Comparison of ENCODE assay signal across 18 mouse cellular contexts in the genomic region with DNA sequence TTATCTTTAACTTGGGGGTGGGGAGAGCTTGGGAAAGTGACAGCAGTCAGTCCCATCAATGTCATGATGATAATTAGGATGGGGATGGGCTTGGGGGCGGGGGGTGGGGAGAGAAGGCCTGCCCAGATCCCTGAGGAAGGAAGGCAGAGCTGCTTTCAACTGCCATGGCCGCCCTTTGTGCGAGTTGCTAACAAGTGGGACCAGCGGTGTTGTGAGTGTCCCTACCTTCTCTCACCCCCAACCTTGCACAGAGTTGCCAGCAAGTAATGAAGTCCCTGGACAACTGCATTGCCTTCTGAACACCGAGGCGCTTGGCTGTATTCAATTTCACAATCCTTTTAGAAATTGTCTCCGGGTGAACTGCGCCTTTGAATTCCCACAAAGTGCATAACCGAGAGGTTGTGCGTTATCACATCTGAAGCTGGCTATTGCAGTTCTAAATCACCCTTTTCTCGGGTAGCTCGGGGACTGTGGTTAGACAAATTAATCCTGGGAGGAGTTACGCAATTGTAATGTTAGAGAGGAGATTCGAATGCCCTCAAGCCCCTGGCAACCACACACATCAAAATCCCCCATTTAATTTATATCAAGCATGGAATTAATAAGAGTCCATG.
DNase-seq lines count a peak whose midpoint lies in the region; ATAC-seq and TF ChIP-seq lines count a peak whose summit lies in the region.
"Had no signal": no experiment of that assay in that cellular context is flagged by ENCODE, and none has a peak within 500 bp of the region (broad histone marks: within the 10 kb centered on the region; RNA-seq: fewer than 3 reads in every experiment).

No protein-coding gene starts in this region.

- H3K79me2 ChIP-seq in heart, adult 2 months (replicated peaks; ENCODE audit: control insufficient read depth, insufficient read depth, low read length), result no peaks in the 10 kb centered on the region

- no peak for TF ChIP-seq POLR2A in heart, adult 2 months (IDR thresholded peaks at IDR 0.05; ENCODE audit: insufficient read depth, low read depth, low read length)

- no peak overlapping the region for H3K9ac ChIP-seq in midbrain, postnatal 0 days (replicated peaks; ENCODE audit: low read length, poor library complexity, severe bottlenecking)
- 0 out of 2 replicates have a peak overlapping the region, but pooled peaks have one; percentile 23 for H3K9ac ChIP-seq in forebrain, embryonic 16.5 days (replicated peaks; ENCODE audit: low read depth, low read length)
- H3K9ac ChIP-seq in midbrain, embryonic 11.5 days (ENCODE audit: low read length), result peak overlapping the region; percentile 16; the same call in 1 of the 2 replicates
- no peak overlapping the region for H3K9ac ChIP-seq in heart, adult 2 months (ENCODE audit: low read depth, low read length)
- H3K9ac ChIP-seq: liver, embryonic 14.5 days had no signal

- H3K27ac ChIP-seq in midbrain, embryonic 10.5 days (replicated peaks), result peak overlapping the region; percentile 60
- no peak overlapping the region for H3K27ac ChIP-seq in midbrain, postnatal 0 days (ENCODE audit: low read depth, low read length)
- H3K27ac ChIP-seq in forebrain, embryonic 16.5 days (ENCODE audit: low read length), result peak overlapping the region; percentile 66
- peak overlapping the region; percentile 37; the same call in 1 of the 2 replicates for H3K27ac ChIP-seq in midbrain, embryonic 11.5 days (ENCODE audit: low read depth, low read length)
- no peak overlapping the region for H3K27ac ChIP-seq in heart, adult 2 months
- H3K27ac ChIP-seq: liver, embryonic 14.5 days had no signal

- H3K4me2 ChIP-seq in midbrain, postnatal 0 days (ENCODE audit: low read depth, low read length, poor library complexity, severe bottlenecking), result no peak overlapping the region
- H3K4me2 ChIP-seq in forebrain, embryonic 16.5 days (ENCODE audit: low read length), result 0 out of 2 replicates have a peak overlapping the region, but pooled peaks have one; percentile 1
- no peak overlapping the region for H3K4me2 ChIP-seq in midbrain, embryonic 11.5 days

- no peak overlapping the region for H3K4me3 ChIP-seq in midbrain, embryonic 10.5 days
- H3K4me3 ChIP-seq in midbrain, postnatal 0 days (ENCODE audit: low read depth, low read length), result no peak overlapping the region
- no peak overlapping the region for H3K4me3 ChIP-seq in forebrain, embryonic 16.5 days (replicated peaks; ENCODE audit: low read length)
- no peak overlapping the region for H3K4me3 ChIP-seq in midbrain, embryonic 11.5 days (ENCODE audit: low read depth, low read length)
- H3K4me3 ChIP-seq in heart, adult 2 months, result no peak overlapping the region
- H3K4me3 ChIP-seq: erythroblast, embryonic 14.5 days had no signal

- no peak for TF ChIP-seq CTCF in midbrain, postnatal 0 days (IDR thresholded peaks at IDR 0.05)
- TF ChIP-seq CTCF in heart, adult 2 months (IDR thresholded peaks at IDR 0.05), result no peak

- WGBS in midbrain, embryonic 10.5 days, result 52% methylated on average over 14 of the region's 14 CpGs
- 26% methylated on average over 14 of the region's 14 CpGs for WGBS in midbrain, postnatal 0 days
- 22% methylated on average over 14 of the region's 14 CpGs for WGBS in forebrain, embryonic 16.5 days
- WGBS in midbrain, embryonic 11.5 days, result 40% methylated on average over 14 of the region's 14 CpGs
- 68% methylated on average over 14 of the region's 14 CpGs for WGBS in heart, adult 2 months

- H3K27me3 ChIP-seq in midbrain, embryonic 10.5 days (ENCODE audit: low read depth, poor library complexity, severe bottlenecking), result no peaks in the 10 kb centered on the region
- no peaks in the 10 kb centered on the region for H3K27me3 ChIP-seq in midbrain, postnatal 0 days (ENCODE audit: insufficient read depth, low read length)
- no peaks in the 10 kb centered on the region for H3K27me3 ChIP-seq in forebrain, embryonic 16.5 days (replicated peaks; ENCODE audit: control insufficient read depth, insufficient read depth, low read length)
- H3K27me3 ChIP-seq in midbrain, embryonic 11.5 days (ENCODE audit: control insufficient read depth, insufficient read depth, low read length), result no peaks in the 10 kb centered on the region
- no peaks in the 10 kb centered on the region; the same call in 1 of the 2 replicates for H3K27me3 ChIP-seq in heart, adult 2 months (ENCODE audit: control insufficient read depth, insufficient read depth, low read length)

- no peak for TF ChIP-seq EP300 in heart, adult 2 months (IDR thresholded peaks at IDR 0.05; ENCODE audit: insufficient read depth, low read depth, low read length)

- H3K36me3 ChIP-seq in midbrain, embryonic 10.5 days, result no peaks in the 10 kb centered on the region
- H3K36me3 ChIP-seq in midbrain, postnatal 0 days (ENCODE audit: insufficient read depth, low read length), result no peaks in the 10 kb centered on the region
- no peaks in the 10 kb centered on the region for H3K36me3 ChIP-seq in forebrain, embryonic 16.5 days (ENCODE audit: control insufficient read depth, insufficient read depth)
- H3K36me3 ChIP-seq in midbrain, embryonic 11.5 days (ENCODE audit: control insufficient read depth, insufficient read depth, low read length), result no peaks in the 10 kb centered on the region
- H3K36me3 ChIP-seq in heart, adult 2 months (ENCODE audit: control insufficient read depth, insufficient read depth, low read length), result no peaks in the 10 kb centered on the region

- peaks cover 39% of the 10 kb centered on the region for H3K4me1 ChIP-seq in midbrain, embryonic 10.5 days
- H3K4me1 ChIP-seq in midbrain, postnatal 0 days (ENCODE audit: insufficient read depth, low read length), result 0 out of 2 replicates have a peak, but pooled peaks cover 4% of the 10 kb centered on the region
- peaks cover 16% of the 10 kb centered on the region for H3K4me1 ChIP-seq in forebrain, embryonic 16.5 days (replicated peaks; ENCODE audit: control insufficient read depth, insufficient read depth, low read length)
- H3K4me1 ChIP-seq in midbrain, embryonic 11.5 days (ENCODE audit: control insufficient read depth, insufficient read depth, low read length), result peaks cover 10% of the 10 kb centered on the region
- H3K4me1 ChIP-seq in heart, adult 2 months (ENCODE audit: control insufficient read depth, insufficient read depth, low read length), result no peaks in the 10 kb centered on the region

- no peak for ATAC-seq in midbrain, postnatal 0 days (ENCODE audit: low FRiP score)
- no peak for ATAC-seq in forebrain, embryonic 16.5 days
- ATAC-seq in midbrain, embryonic 11.5 days (ENCODE audit: low FRiP score), result no peak

- DNase-seq in midbrain, embryonic 10.5 days (ENCODE audit: low spot score), result no peak
- DNase-seq in midbrain, postnatal 0 days (ENCODE audit: low spot score), result no peak
- DNase-seq in midbrain, embryonic 11.5 days (ENCODE audit: low spot score, missing footprints), result peak; percentile 87
- peak; percentile 27 for DNase-seq in retina, embryonic 14.5 days (ENCODE audit: low spot score)
- DNase-seq in cerebellum, adult 9-10 months, result no peak
- no peak for DNase-seq in kidney, postnatal 4 days
- DNase-seq in heart, adult 2 months, result no peak
- DNase-seq: adrenal gland, postnatal 10 days; cerebellum, adult 8-10 months; embryo, embryonic 11 days; heart, postnatal 36 days; kidney, adult 9 months; layer of hippocampus, postnatal 36 days; lung, postnatal 14 days; thymus, postnatal 25 days had no signal

- intact Hi-C loops in heart, adult 2 months (cut with DNase I), result no loop called here

- H3K9me3 ChIP-seq in midbrain, embryonic 10.5 days (replicated peaks), result no peaks in the 10 kb centered on the region
- no peaks in the 10 kb centered on the region for H3K9me3 ChIP-seq in midbrain, postnatal 0 days (ENCODE audit: low read length)
- H3K9me3 ChIP-seq in forebrain, embryonic 16.5 days (ENCODE audit: control insufficient read depth, low read length), result no peaks in the 10 kb centered on the region
- H3K9me3 ChIP-seq in midbrain, embryonic 11.5 days (ENCODE audit: control insufficient read depth, low read length), result no peaks in the 10 kb centered on the region

Comparison
In these comparisons a context has a peak if more than half of its experiments do, and no peak if none do; other contexts are left out.
1. DNase-seq: peak in midbrain, embryonic 11.5 days (single experiment) and retina, embryonic 14.5 days (single experiment); none in midbrain, embryonic 10.5 days (single experiment), midbrain, postnatal 0 days (single experiment), cerebellum, adult 9-10 months (single experiment), kidney, postnatal 4 days (0 of 2) and heart, adult 2 months (0 of 2).
2. H3K27ac ChIP-seq: peak in midbrain, embryonic 10.5 days (single experiment), forebrain, embryonic 16.5 days (single experiment) and midbrain, embryonic 11.5 days (single experiment); none in midbrain, postnatal 0 days (single experiment) and heart, adult 2 months (single experiment).
3. H3K9ac ChIP-seq: peak in forebrain, embryonic 16.5 days (single experiment) and midbrain, embryonic 11.5 days (single experiment); none in midbrain, postnatal 0 days (single experiment) and heart, adult 2 months (single experiment).